Comparison of ENCODE assay signal across 16 mouse cellular contexts in the genomic region with DNA sequence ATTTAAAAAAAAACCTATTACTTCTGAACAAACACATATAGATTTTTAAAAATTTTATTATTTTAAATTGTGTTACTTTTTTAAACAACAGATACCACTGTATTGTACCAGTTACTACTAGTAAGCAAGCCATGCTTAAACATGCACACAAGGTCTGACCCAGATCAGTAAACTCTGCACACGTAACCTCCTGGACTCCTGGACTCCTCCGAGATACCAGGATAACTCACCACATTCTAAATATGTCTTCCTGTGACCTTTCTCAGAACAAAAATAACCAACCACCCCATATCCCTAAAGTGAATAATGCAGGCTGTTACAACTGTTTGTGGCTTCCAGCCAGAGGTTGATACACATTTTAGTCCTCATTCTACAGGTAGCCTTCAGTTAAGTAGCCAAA.
"Had no signal": no experiment of that assay in that cellular context is flagged by ENCODE, and none has a peak within 500 bp of the region (broad histone marks: within the 10 kb centered on the region; RNA-seq: fewer than 3 reads in every experiment).

No protein-coding gene starts in this region.

- H3K4me1 ChIP-seq: lung, embryonic 15.5 days; midbrain, embryonic 13.5 days; midbrain, embryonic 15.5 days; neural tube, embryonic 12.5 days had no signal

- H3K9ac ChIP-seq: lung, embryonic 15.5 days; midbrain, embryonic 13.5 days; midbrain, embryonic 15.5 days; neural tube, embryonic 12.5 days had no signal

- H3K4me3 ChIP-seq: lung, embryonic 15.5 days; megakaryocyte, embryonic 14.5 days; midbrain, embryonic 13.5 days; midbrain, embryonic 15.5 days; neural tube, embryonic 12.5 days had no signal

- H3K9me3 ChIP-seq: lung, embryonic 15.5 days; megakaryocyte, embryonic 14.5 days; midbrain, embryonic 13.5 days; midbrain, embryonic 15.5 days; neural tube, embryonic 12.5 days had no signal

- H3K4me2 ChIP-seq: lung, embryonic 15.5 days; midbrain, embryonic 11.5 days; midbrain, embryonic 13.5 days; midbrain, embryonic 15.5 days; neural tube, embryonic 12.5 days had no signal

- ATAC-seq: lung, postnatal 0 days; midbrain, embryonic 13.5 days; midbrain, embryonic 15.5 days had no signal

- H3K27me3 ChIP-seq: lung, embryonic 15.5 days; megakaryocyte, embryonic 14.5 days; midbrain, embryonic 13.5 days; midbrain, embryonic 15.5 days; neural tube, embryonic 12.5 days had no signal

- DNase-seq: lung, adult 2 months; lung, postnatal 14 days; lung, postnatal 36 days; right cerebral cortex, postnatal 25 days; spleen, adult 18-20 months; thymus, adult 18-20 months; thymus, postnatal 14 days; thymus, postnatal 36 days had no signal

- H3K27ac ChIP-seq: lung, embryonic 15.5 days; macrophage; midbrain, embryonic 13.5 days; midbrain, embryonic 15.5 days; neural tube, embryonic 12.5 days had no signal

- H3K36me3 ChIP-seq: lung, embryonic 15.5 days; midbrain, embryonic 13.5 days; midbrain, embryonic 15.5 days; neural tube, embryonic 12.5 days had no signal
